ENCODE assay signal across 27 mouse cellular contexts in the genomic region with DNA sequence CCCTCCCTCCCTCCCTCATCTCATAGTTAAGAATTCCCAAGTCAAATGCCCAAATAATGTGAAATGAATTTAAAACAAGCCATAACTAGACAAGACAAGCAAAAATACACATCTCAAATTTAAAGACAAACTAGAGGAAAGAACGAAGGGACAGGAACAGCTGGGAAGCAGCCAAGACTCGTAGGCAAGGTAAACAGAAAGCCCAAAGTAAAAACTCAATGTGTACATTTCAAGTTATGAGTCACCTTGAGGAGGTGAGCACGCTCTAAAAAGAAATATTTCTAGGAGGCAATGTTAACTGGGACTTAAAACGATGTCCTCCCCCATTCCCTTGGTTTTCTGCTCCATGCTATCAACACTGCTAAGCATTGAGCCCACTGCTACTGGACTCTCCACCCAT.
DNase-seq lines count a peak whose midpoint lies in the region; ATAC-seq and TF ChIP-seq lines count a peak whose summit lies in the region.
"Had no signal": no experiment of that assay in that cellular context is flagged by ENCODE, and none has a peak within 500 bp of the region (broad histone marks: within the 10 kb centered on the region; RNA-seq: fewer than 3 reads in every experiment).

No protein-coding gene starts in this region.

- no peaks in the 10 kb centered on the region for H3K27me3 ChIP-seq in lung, embryonic 14.5 days (ENCODE audit: insufficient read depth, low read length)
- H3K27me3 ChIP-seq in stomach, postnatal 0 days (ENCODE audit: control insufficient read depth, insufficient read depth, low read length), result no peaks in the 10 kb centered on the region
- H3K27me3 ChIP-seq: embryonic facial prominence, embryonic 15.5 days; forebrain, embryonic 12.5 days; heart, embryonic 13.5 days; limb, embryonic 13.5 days; midbrain, embryonic 15.5 days; neural tube, embryonic 15.5 days had no signal

- H3K4me2 ChIP-seq in lung, embryonic 14.5 days, result no peak overlapping the region
- H3K4me2 ChIP-seq in stomach, postnatal 0 days (replicated peaks; ENCODE audit: low read depth), result no peak overlapping the region
- H3K4me2 ChIP-seq: embryonic facial prominence, embryonic 15.5 days; forebrain, embryonic 12.5 days; heart, embryonic 13.5 days; limb, embryonic 13.5 days; liver, embryonic 11.5 days; midbrain, embryonic 15.5 days; neural tube, embryonic 15.5 days had no signal

- TF ChIP-seq CTCF in lung, embryonic 14.5 days (IDR thresholded peaks at IDR 0.05; ENCODE audit: low read depth), result no peak
- no peak for TF ChIP-seq CTCF in stomach, postnatal 0 days (IDR thresholded peaks at IDR 0.05; ENCODE audit: low read depth)

- WGBS in lung, embryonic 14.5 days, result 32% methylated on average over 4 of the region's 4 CpGs
- WGBS in large intestine, adult 2 months, result 16% methylated on average over 4 of the region's 4 CpGs
- 16% methylated on average over 4 of the region's 4 CpGs for WGBS in stomach, postnatal 0 days

- no peaks in the 10 kb centered on the region for H3K4me1 ChIP-seq in lung, embryonic 14.5 days (ENCODE audit: insufficient read depth)
- no peaks in the 10 kb centered on the region for H3K4me1 ChIP-seq in stomach, postnatal 0 days (replicated peaks; ENCODE audit: control insufficient read depth, insufficient read depth)
- H3K4me1 ChIP-seq: embryonic facial prominence, embryonic 15.5 days; heart, embryonic 13.5 days; midbrain, embryonic 15.5 days; neural tube, embryonic 15.5 days had no signal

- no peaks in the 10 kb centered on the region for H3K9me3 ChIP-seq in lung, embryonic 14.5 days (ENCODE audit: low read depth, low read length)
- no peaks in the 10 kb centered on the region for H3K9me3 ChIP-seq in stomach, postnatal 0 days (ENCODE audit: control insufficient read depth, low read length)
- H3K9me3 ChIP-seq: embryonic facial prominence, embryonic 15.5 days; forebrain, embryonic 12.5 days; heart, embryonic 13.5 days; midbrain, embryonic 10.5 days; midbrain, embryonic 15.5 days; neural tube, embryonic 15.5 days had no signal

- no peak overlapping the region for H3K27ac ChIP-seq in lung, embryonic 14.5 days (ENCODE audit: low read depth)
- no peak overlapping the region for H3K27ac ChIP-seq in stomach, postnatal 0 days (replicated peaks)
- H3K27ac ChIP-seq: embryonic facial prominence, embryonic 15.5 days; forebrain, embryonic 12.5 days; heart, embryonic 13.5 days; kidney, postnatal 0 days; limb, embryonic 13.5 days; midbrain, embryonic 10.5 days; midbrain, embryonic 15.5 days; neural tube, embryonic 15.5 days had no signal

- intact Hi-C loops in heart, postnatal 25 days (cut with DNase I), result no loop called here

- no peak overlapping the region for H3K4me3 ChIP-seq in lung, embryonic 14.5 days (ENCODE audit: low read depth, low read length)
- H3K4me3 ChIP-seq in stomach, postnatal 0 days (ENCODE audit: low read depth, low read length), result no peak overlapping the region
- H3K4me3 ChIP-seq: embryonic facial prominence, embryonic 15.5 days; forebrain, embryonic 12.5 days; heart, embryonic 13.5 days; limb, embryonic 13.5 days; midbrain, embryonic 10.5 days; midbrain, embryonic 15.5 days; neural tube, embryonic 15.5 days had no signal

- peak; percentile 31; the same call in 1 of the 2 replicates for ATAC-seq in lung, embryonic 14.5 days (ENCODE audit: insufficient read depth)
- no peak for ATAC-seq in stomach, postnatal 0 days (ENCODE audit: low FRiP score, low TSS enrichment)
- ATAC-seq: forebrain, postnatal 0 days; hindbrain, embryonic 16.5 days; midbrain, embryonic 15.5 days had no signal

- H3K36me3 ChIP-seq in lung, embryonic 14.5 days (ENCODE audit: insufficient read depth), result no peaks in the 10 kb centered on the region
- H3K36me3 ChIP-seq in stomach, postnatal 0 days (ENCODE audit: control insufficient read depth, insufficient read depth, low read length), result no peaks in the 10 kb centered on the region
- H3K36me3 ChIP-seq: embryonic facial prominence, embryonic 15.5 days; forebrain, embryonic 12.5 days; heart, embryonic 13.5 days; limb, embryonic 13.5 days; midbrain, embryonic 10.5 days; midbrain, embryonic 15.5 days; neural tube, embryonic 15.5 days had no signal

- H3K9ac ChIP-seq in lung, embryonic 14.5 days, result no peak overlapping the region
- no peak overlapping the region for H3K9ac ChIP-seq in stomach, postnatal 0 days (ENCODE audit: low read length)
- H3K9ac ChIP-seq: embryonic facial prominence, embryonic 15.5 days; forebrain, embryonic 12.5 days; forebrain, postnatal 0 days; heart, embryonic 13.5 days; limb, embryonic 13.5 days; midbrain, embryonic 15.5 days; neural tube, embryonic 15.5 days had no signal

- peak; percentile 38 for DNase-seq in lung, embryonic 14.5 days
- DNase-seq in lung, postnatal 4 days, result no peak
- peak; percentile 13 to 30 for DNase-seq in right cerebral cortex, adult 2 months (ENCODE audit: low spot score in 2 of 2)
- DNase-seq in right cerebral cortex, postnatal 25 days, result no peak
- DNase-seq in large intestine, adult 2 months (ENCODE audit: low read depth, low spot score), result peak; percentile 35
- peak; percentile 46 for DNase-seq in stomach, postnatal 0 days (ENCODE audit: low spot score)
- DNase-seq in heart, postnatal 25 days (ENCODE audit: low spot score), result no peak
- DNase-seq: adrenal gland, postnatal 25 days; B cell, adult 2 months; cerebellum, adult 18-20 months; cerebellum, postnatal 10 days; forebrain, postnatal 0 days; heart, postnatal 10 days; kidney, adult 8-10 months; retina, postnatal 1 day; spleen, adult 18-20 months; thymus, postnatal 14 days had no signal

- TF ChIP-seq EP300 in stomach, postnatal 0 days (optimal IDR thresholded peaks at IDR 0.05), result no peak

Comparison
In these comparisons a context has a peak if more than half of its experiments do, and no peak if none do; other contexts are left out.
1. DNase-seq: peak in lung, embryonic 14.5 days (single experiment), right cerebral cortex, adult 2 months (2 of 2), large intestine, adult 2 months (single experiment) and stomach, postnatal 0 days (single experiment); none in lung, postnatal 4 days (0 of 2), right cerebral cortex, postnatal 25 days (single experiment) and heart, postnatal 25 days (single experiment).